Mouse (Mus musculus) heart, postnatal 0 days (tissue): ENCODE data around the gene Mcub. TPM values are rescaled to one million over a fixed set of nuclear protein-coding genes. Genes with fewer than 3 reads are reported as not detected.

Experiments
- ATAC-seq: fragments of 200-750 bp; cut with Nextera tagmentation; 2 replicates; pipeline ENCODE4 v1.8.0; 2017; ENCODE audit warnings: low read depth, moderate number of reproducible peaks, moderate library complexity; ENCODE audit not compliant: insufficient read depth
- DNase-seq: peaks from one replicate; pipeline ENCODE4 v3.0.0-alpha.2; 2016; ENCODE audit warnings: low spot score
- H3K27ac ChIP-seq: fragments of 300-500 bp; sonication (generic); 2 replicates; pipeline ENCODE4 v1.5.1; 2014; ENCODE audit warnings: low read depth, mild to moderate bottlenecking
- H3K27me3 ChIP-seq: fragments of 300-500 bp; sonication (generic); 2 replicates; pipeline ENCODE4 v1.6.1; 2014; ENCODE audit warnings: low read length, mixed read lengths; ENCODE audit not compliant: control insufficient read depth, insufficient read depth
- H3K36me3 ChIP-seq: fragments of 300-500 bp; sonication (generic); replicated peaks from 2 replicates; pipeline ENCODE4 v1.6.1; 2014; ENCODE audit warnings: low read length, mixed read lengths; ENCODE audit not compliant: control insufficient read depth, insufficient read depth
- H3K4me1 ChIP-seq: fragments of 300-500 bp; sonication (generic); 2 replicates; pipeline ENCODE4 v1.6.1; 2014; ENCODE audit warnings: antibody characterized with exemption; ENCODE audit not compliant: control insufficient read depth, insufficient read depth
- H3K4me2 ChIP-seq: fragments of 300-500 bp; sonication (generic); 2 replicates; pipeline ENCODE4 v1.6.1; 2014; ENCODE audit warnings: low read depth, mild to moderate bottlenecking, low read length, moderate library complexity
- H3K4me3 ChIP-seq: fragments of 300-500 bp; sonication (generic); 2 replicates; pipeline ENCODE4 v1.5.1; 2014; ENCODE audit warnings: low read depth, low read length
- H3K9ac ChIP-seq: fragments of 300-500 bp; sonication (generic); replicated peaks from 2 replicates; pipeline ENCODE4 v1.6.1; 2014; ENCODE audit warnings: low read depth, low read length, mixed read lengths
- H3K9me3 ChIP-seq: fragments of 300-500 bp; sonication (generic); replicated peaks from 2 replicates; pipeline ENCODE4 v1.6.1; 2016; ENCODE audit warnings: low read length; ENCODE audit not compliant: control insufficient read depth
- CTCF ChIP-seq: IDR thresholded peaks from 2 replicates; pipeline ENCODE4 v1.5.1; 2016; ENCODE audit warnings: antibody characterized with exemption, control low read depth, low read depth
- EP300 ChIP-seq: IDR thresholded peaks from 2 replicates; pipeline ENCODE4 v1.6.1; 2016; ENCODE audit warnings: antibody characterized with exemption, low read depth
- WGBS: fragments of 180-500 bp; shearing (Covaris S2); extraction: QIAGEN DNeasy Blood & Tissue Kit; methylation state at CpG from one replicate; pipeline ENCODE4 v1.1.7; 2014; 5-methylcytosine and 5-hydroxymethylcytosine counted together
- polyA plus RNA-seq: library from polyadenylated mRNA; unstranded; fragments of >200 nt; fragmentation: Nextera tagmentation; extraction: Ambion mirVana; gene quantifications from 2 replicates; pipeline ENCODE4 v1.2.1, GENCODE M21; 2015
- total RNA-seq: library from RNA; depleted of rRNA; stranded (reverse); fragments of >200 nt; gene quantifications from 2 replicates; pipeline ENCODE4 v1.2.3, GENCODE M21; 2014; ENCODE audit warnings: low replicate concordance

Mcub gene
- total and polyA plus RNA-seq, 2 experiments from 2014 or later: 2.8 TPM; not detected in 1

DNA sequence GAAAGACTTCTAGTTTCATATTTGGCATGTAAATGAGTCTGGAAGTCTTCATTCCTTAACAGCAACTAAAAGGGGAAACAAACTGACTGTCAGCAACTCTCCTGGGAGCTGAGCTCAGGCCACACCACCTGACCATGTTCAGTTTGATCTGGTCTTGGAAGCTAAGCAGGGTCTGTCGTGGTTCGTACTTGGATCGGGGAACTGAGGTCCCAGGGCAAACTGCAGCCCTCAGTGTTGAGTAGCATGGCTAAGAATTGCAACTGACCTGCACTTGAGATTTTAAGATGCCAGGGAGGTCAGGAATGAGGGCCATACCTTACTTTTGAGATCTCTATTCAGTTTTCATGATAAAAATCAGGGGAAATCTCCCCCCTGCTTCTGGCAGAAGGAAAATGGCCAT is 44.1 kb downstream of the Mcub start:
- Histone ChIP-seq H3K4me3 (no peak overlapping the region), H3K4me1 (no peaks in the 10 kb centered on the region), H3K9me3 (no peaks in the 10 kb centered on the region; the same call in 1 of the 2 replicates), H3K4me2 (no peak overlapping the region), H3K27me3 (no peaks in the 10 kb centered on the region), H3K9ac (no peak overlapping the region), H3K36me3 (no peaks in the 10 kb centered on the region), H3K27ac (no peak overlapping the region)
- no peak for ATAC-seq
- no peak for DNase-seq
- WGBS: 78% methylated on average over 3 of the region's 3 CpGs
- TF ChIP-seq EP300 (no peak), CTCF (no peak)

- H3K27me3 ChIP-seq: no peaks in the 10 kb centered on the region
- H3K4me3 ChIP-seq: no peak overlapping the region
- no peak overlapping the region for H3K4me2 ChIP-seq
- H3K27ac ChIP-seq: no peak overlapping the region
- ATAC-seq: no peak
- H3K36me3 ChIP-seq: no peaks in the 10 kb centered on the region
- DNase-seq: no peak
- H3K9me3 ChIP-seq: no peaks in the 10 kb centered on the region; the same call in 1 of the 2 replicates
- TF ChIP-seq CTCF (no peak), EP300 (no peak)
- no peaks in the 10 kb centered on the region for H3K4me1 ChIP-seq
- no peak overlapping the region for H3K9ac ChIP-seq
- 83% methylated on average over 7 of the region's 7 CpGs for WGBS
Observed at GRCm38 (mm10) chr3:129923581-129923980, 46.4 kb downstream of the Mcub start.

DNA sequence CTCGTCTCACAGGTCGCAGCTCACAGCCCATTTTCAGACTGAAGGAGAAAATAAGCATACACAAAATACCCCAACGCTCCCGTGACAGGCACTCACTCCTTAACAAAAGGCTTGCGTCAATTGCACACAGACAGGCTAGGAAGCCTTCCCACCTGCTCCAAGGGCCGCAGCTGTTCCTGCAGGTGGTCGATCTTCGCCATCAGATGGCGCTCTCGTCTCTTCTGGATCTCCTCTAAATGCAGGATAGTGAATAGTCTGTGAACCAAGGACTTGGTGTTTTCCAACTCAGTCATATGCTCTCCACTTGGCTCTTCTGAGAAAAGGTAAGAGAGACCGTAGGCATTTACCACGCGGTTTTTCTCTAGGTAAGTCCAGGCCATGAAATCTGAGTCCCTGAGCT is 51.6 kb downstream of the Mcub start:
- Histone ChIP-seq H3K4me1 (no peaks in the 10 kb centered on the region), H3K27me3 (no peaks in the 10 kb centered on the region), H3K9ac (no peak overlapping the region), H3K27ac (no peak overlapping the region), H3K9me3 (no peaks in the 10 kb centered on the region), H3K36me3 (peaks cover 13% of the 10 kb centered on the region), H3K4me2 (no peak overlapping the region), H3K4me3 (no peak overlapping the region)
- ATAC-seq: 0 out of 2 replicates have a peak, but pooled peaks have one; percentile 51
- peak; percentile 74 for TF ChIP-seq CTCF
- TF ChIP-seq EP300: no peak
- peak; percentile 66 for DNase-seq
- 16% methylated on average over 13 of the region's 13 CpGs for WGBS

- WGBS: 62% methylated on average over 3 of the region's 3 CpGs
- H3K9me3 ChIP-seq: no peaks in the 10 kb centered on the region
Observed at GRCm38 (mm10) chr3:129917424-129917823, 52.6 kb downstream of the Mcub start.

GRCm38 (mm10) chr3:129913241-129913640 is 56.8 kb downstream of the Mcub start:
- ATAC-seq (no peak), DNase-seq (no peak)
- Histone ChIP-seq H3K4me2 (no peak overlapping the region), H3K27ac (no peak overlapping the region), H3K9me3 (no peaks in the 10 kb centered on the region), H3K36me3 (peaks cover 62% of the 10 kb centered on the region), H3K4me3 (no peak overlapping the region), H3K27me3 (no peaks in the 10 kb centered on the region), H3K9ac (no peak overlapping the region), H3K4me1 (no peaks in the 10 kb centered on the region)
- 92% methylated on average over 13 of the region's 13 CpGs for WGBS
- TF ChIP-seq CTCF (no peak), EP300 (no peak)

More at GRCm38 (mm10) chr3:129917424-129917823, 52.6 kb downstream of the Mcub start:
- TF ChIP-seq EP300: no peak
- TF ChIP-seq CTCF: no peak
- H3K9ac ChIP-seq: no peak overlapping the region
- no peak overlapping the region for H3K4me2 ChIP-seq
- no peaks in the 10 kb centered on the region for H3K27me3 ChIP-seq
- no peak overlapping the region for H3K4me3 ChIP-seq
- no peak overlapping the region for H3K27ac ChIP-seq
- H3K36me3 ChIP-seq: peaks cover 22% of the 10 kb centered on the region
- no peak for DNase-seq
- ATAC-seq: no peak
- H3K4me1 ChIP-seq: no peaks in the 10 kb centered on the region

DNA sequence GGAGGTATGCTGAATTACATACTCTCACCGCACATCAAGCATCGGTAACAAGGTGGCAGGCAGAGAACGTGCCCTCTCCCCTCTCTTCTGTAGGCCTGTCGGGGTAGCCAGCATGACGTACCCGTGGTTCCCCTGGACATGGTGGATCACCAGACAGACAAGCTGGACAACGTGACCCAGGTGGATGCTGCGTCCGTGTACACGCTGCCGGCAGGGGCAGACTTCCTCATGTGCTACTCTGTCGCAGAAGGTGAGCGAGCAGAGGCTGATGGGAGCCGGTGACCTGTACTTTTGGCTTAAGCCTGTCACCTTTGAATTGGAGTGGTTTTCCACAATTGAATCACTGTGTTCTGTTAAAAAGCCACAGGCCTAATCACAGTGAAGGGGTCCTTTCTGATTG is 58.0 kb downstream of the Mcub start:
- no peak overlapping the region for H3K27ac ChIP-seq
- H3K9me3 ChIP-seq: no peaks in the 10 kb centered on the region
- no peak overlapping the region for H3K4me2 ChIP-seq
- DNase-seq (no peak), ATAC-seq (no peak)
- H3K4me3 ChIP-seq: no peak overlapping the region
- peaks cover 67% of the 10 kb centered on the region for H3K36me3 ChIP-seq
- H3K4me1 ChIP-seq: no peaks in the 10 kb centered on the region
- H3K9ac ChIP-seq: no peak overlapping the region
- WGBS: 89% methylated on average over 14 of the region's 14 CpGs
- H3K27me3 ChIP-seq: no peaks in the 10 kb centered on the region
- TF ChIP-seq EP300: no peak
